Mouse (Mus musculus): ENCODE measurements around the gene Hyou1. TPM values are rescaled to one million over a fixed set of nuclear protein-coding genes. Genes with fewer than 3 reads are reported as not detected.
A peak's percentile ranks its signal among the peaks of the same experiment; 100 is the strongest.
"Not testable (repeated sequence)": the region's sequence is repeated elsewhere in the genome, so short reads cannot be mapped to it uniquely, and the experiment has no call there.

Hyou1 gene
- polyA plus RNA-seq, 1 experiment from 2014 or later: 41.3 TPM

GRCm38 (mm10) chr9:44412781-44413180, 33.5 kb downstream of the Hyou1 start:
- H3K36me3 ChIP-seq: peaks cover 81% of the 10 kb centered on the region
- WGBS: 85% methylated on average over 2 of the region's 2 CpGs
- H3K4me3 ChIP-seq: no peak overlapping the region

GRCm38 (mm10) chr9:44417156-44417891, 38.0 kb downstream of the Hyou1 start:
- H3K36me3 ChIP-seq: peaks cover 40% of the 10 kb centered on the region
- H3K9me3 ChIP-seq (replicated peaks): no peaks in the 10 kb centered on the region
- peak overlapping the region; percentile 77 for H3K4me3 ChIP-seq
- 9% methylated on average over 26 of the region's 26 CpGs for WGBS
- H3K4me1 ChIP-seq: peaks cover 7% of the 10 kb centered on the region
- no peak for DNase-seq (ENCODE audit: low spot score)
- H3K27me3 ChIP-seq (ENCODE audit: low read depth, poor library complexity, severe bottlenecking): no peaks in the 10 kb centered on the region
- peak overlapping the region; percentile 89 for H3K27ac ChIP-seq

More at GRCm38 (mm10) chr9:44412781-44413180, 33.5 kb downstream of the Hyou1 start:
- no peaks in the 10 kb centered on the region for H3K9me3 ChIP-seq (replicated peaks)
- H3K27ac ChIP-seq: no peak overlapping the region
- no peaks in the 10 kb centered on the region for H3K27me3 ChIP-seq (ENCODE audit: low read depth, poor library complexity, severe bottlenecking)
- no peak for DNase-seq (ENCODE audit: low spot score)
- peaks cover 12% of the 10 kb centered on the region for H3K4me1 ChIP-seq

- peak overlapping the region; percentile 77 for H3K4me3 ChIP-seq
- peak; percentile 97 for DNase-seq (ENCODE audit: low spot score)
- WGBS: under 1% methylated on average over 38 of the region's 38 CpGs
- no peaks in the 10 kb centered on the region for H3K27me3 ChIP-seq (ENCODE audit: low read depth, poor library complexity, severe bottlenecking)
- H3K9me3 ChIP-seq (replicated peaks): no peaks in the 10 kb centered on the region
- H3K27ac ChIP-seq: peak overlapping the region; percentile 89
- H3K36me3 ChIP-seq: peaks cover 34% of the 10 kb centered on the region
- peaks cover 7% of the 10 kb centered on the region for H3K4me1 ChIP-seq
Measured at GRCm38 (mm10) chr9:44417892-44418363, 38.6 kb downstream of the Hyou1 start.

- 84% methylated on average over 14 of the region's 14 CpGs for WGBS
- Histone ChIP-seq H3K4me3 (peak within 1 kb of the TSS; percentile 77), H3K4me1 (peaks cover 7% of the 10 kb centered on the region), H3K36me3 (peaks cover 26% of the 10 kb centered on the region), H3K9me3 (replicated peaks) (no peaks in the 10 kb centered on the region), H3K27me3 (ENCODE audit: low read depth, poor library complexity, severe bottlenecking) (no peaks in the 10 kb centered on the region), H3K27ac (peak within 1 kb of the TSS; percentile 89)
- DNase-seq (ENCODE audit: low spot score): no peak
Measured at GRCm38 (mm10) chr9:44418519-44419385, 39.5 kb downstream of the Hyou1 start, which contains the start of gene Ccdc84. Gene Ccdc84 (minus strand): TSS chr9:44418569.

GRCm38 (mm10) chr9:44419730-44420129, 40.4 kb downstream of the Hyou1 start:
- not testable (repeated sequence) for H3K27me3 ChIP-seq (ENCODE audit: low read depth, poor library complexity, severe bottlenecking); H3K27ac ChIP-seq; H3K4me3 ChIP-seq; DNase-seq (ENCODE audit: low spot score); H3K9me3 ChIP-seq (replicated peaks); H3K4me1 ChIP-seq
- peaks cover 16% of the 10 kb centered on the region for H3K36me3 ChIP-seq
- 93% methylated on average over 9 of the region's 9 CpGs for WGBS

- H3K27me3 ChIP-seq (ENCODE audit: low read depth, poor library complexity, severe bottlenecking): no peaks in the 10 kb centered on the region
- H3K36me3 ChIP-seq: peaks cover 12% of the 10 kb centered on the region
- peaks cover 7% of the 10 kb centered on the region for H3K4me1 ChIP-seq
- H3K9me3 ChIP-seq (replicated peaks): no peaks in the 10 kb centered on the region
- no peak for DNase-seq (ENCODE audit: low spot score)
- WGBS: 83% methylated on average over 5 of the region's 5 CpGs
- no peak overlapping the region for H3K27ac ChIP-seq
- no peak overlapping the region for H3K4me3 ChIP-seq
Measured at GRCm38 (mm10) chr9:44420280-44420898, 41.1 kb downstream of the Hyou1 start.

GRCm38 (mm10) chr9:44423576-44423975, 44.3 kb downstream of the Hyou1 start:
- WGBS: 91% methylated on average over 4 of the region's 4 CpGs
- H3K9me3 ChIP-seq (replicated peaks): no peaks in the 10 kb centered on the region
- DNase-seq (ENCODE audit: low spot score): no peak
- H3K4me1 ChIP-seq: no peaks in the 10 kb centered on the region
- H3K27ac ChIP-seq: no peak overlapping the region
- H3K36me3 ChIP-seq: no peaks in the 10 kb centered on the region
- no peak overlapping the region for H3K4me3 ChIP-seq
- no peaks in the 10 kb centered on the region for H3K27me3 ChIP-seq (ENCODE audit: low read depth, poor library complexity, severe bottlenecking)

- Histone ChIP-seq H3K27ac (no peak overlapping the region), H3K27me3 (ENCODE audit: low read depth, poor library complexity, severe bottlenecking) (no peaks in the 10 kb centered on the region), H3K4me3 (no peak overlapping the region), H3K4me1 (peaks cover 8% of the 10 kb centered on the region), H3K9me3 (replicated peaks) (no peaks in the 10 kb centered on the region), H3K36me3 (no peaks in the 10 kb centered on the region)
- no peak for DNase-seq (ENCODE audit: low spot score)
- WGBS: 57% methylated on average over 5 of the region's 5 CpGs
Measured at GRCm38 (mm10) chr9:44432577-44433185, 53.4 kb downstream of the Hyou1 start.

GRCm38 (mm10) chr9:44435747-44436146, 56.5 kb downstream of the Hyou1 start:
- no peak overlapping the region for H3K4me3 ChIP-seq
- no peaks in the 10 kb centered on the region for H3K27me3 ChIP-seq (ENCODE audit: low read depth, poor library complexity, severe bottlenecking)

GRCm38 (mm10) chr9:44440961-44441360, 61.7 kb downstream of the Hyou1 start, which contains the start of gene Foxr1:
Gene Foxr1 (minus strand): TSS chr9:44441136.
- Histone ChIP-seq H3K36me3 (no peaks in the 10 kb centered on the region), H3K27ac (no peak within 1 kb of the TSS), H3K4me3 (no peak within 1 kb of the TSS), H3K9me3 (replicated peaks) (no peaks in the 10 kb centered on the region), H3K4me1 (no peaks in the 10 kb centered on the region), H3K27me3 (ENCODE audit: low read depth, poor library complexity, severe bottlenecking) (no peaks in the 10 kb centered on the region)
- 70% methylated on average over 19 of the region's 19 CpGs for WGBS
- no peak for DNase-seq (ENCODE audit: low spot score)

More at GRCm38 (mm10) chr9:44435747-44436146, 56.5 kb downstream of the Hyou1 start:
- no peak for DNase-seq (ENCODE audit: low spot score)
- Histone ChIP-seq H3K27ac (no peak overlapping the region), H3K4me1 (peaks cover 8% of the 10 kb centered on the region), H3K9me3 (replicated peaks) (no peaks in the 10 kb centered on the region), H3K36me3 (no peaks in the 10 kb centered on the region)
- WGBS: 79% methylated on average over 6 of the region's 6 CpGs

Data from limb, embryonic 10.5 days (tissue).